Mouse (Mus musculus) urinary bladder, adult 18-20 months (tissue): Measurements from ENCODE around the gene Ubtd1.

ENCODE experiments used
- DNase-seq, 2 experiments: peaks; one replicate each; pipeline ENCODE4 v3.0.0; 2022; ENCODE audit warnings: low spot score in 2 of 2, mixed read lengths in 2 of 2

Ubtd1 gene

GRCm38 (mm10) chr19:41981595-41981927, at the start of gene Ubtd1:
Gene Ubtd1 (plus strand): TSS chr19:41981763.
- DNase-seq, result no peak

DNA sequence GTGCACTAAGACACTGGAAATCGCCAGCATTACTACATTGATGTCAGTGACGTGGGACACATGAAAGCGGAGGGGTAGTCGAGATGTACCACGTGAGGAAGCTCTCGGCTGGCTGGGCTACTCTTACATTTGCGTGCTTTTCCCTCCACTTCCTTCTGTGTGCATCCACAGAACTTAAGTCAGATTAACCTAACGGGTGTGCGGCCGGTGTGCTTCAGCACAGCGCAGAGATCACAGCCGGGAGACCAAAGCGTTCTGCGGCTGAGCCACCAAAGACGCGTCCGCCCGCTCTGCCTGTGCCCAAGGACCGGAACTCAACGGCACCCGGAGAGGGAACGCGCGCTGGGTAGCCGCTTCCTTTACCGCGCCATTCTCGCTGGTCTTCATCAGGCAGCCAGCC, 48.9 kb upstream of the Ubtd1 start:
- DNase-seq, result no peak

GRCm38 (mm10) chr19:41933179-41934086, 48.1 kb upstream of the Ubtd1 start, which contains the start of the genes Exosc1 and Zdhhc16:
Gene Exosc1 (minus strand): TSS chr19:41933423.
Gene Zdhhc16 (plus strand): TSS chr19:41933480.
- peak; percentile 97 to 99 for DNase-seq

- no peak for DNase-seq
These were observed 47.4 kb upstream of the Ubtd1 start for GRCm38 (mm10) chr19:41934124-41934523.

DNA sequence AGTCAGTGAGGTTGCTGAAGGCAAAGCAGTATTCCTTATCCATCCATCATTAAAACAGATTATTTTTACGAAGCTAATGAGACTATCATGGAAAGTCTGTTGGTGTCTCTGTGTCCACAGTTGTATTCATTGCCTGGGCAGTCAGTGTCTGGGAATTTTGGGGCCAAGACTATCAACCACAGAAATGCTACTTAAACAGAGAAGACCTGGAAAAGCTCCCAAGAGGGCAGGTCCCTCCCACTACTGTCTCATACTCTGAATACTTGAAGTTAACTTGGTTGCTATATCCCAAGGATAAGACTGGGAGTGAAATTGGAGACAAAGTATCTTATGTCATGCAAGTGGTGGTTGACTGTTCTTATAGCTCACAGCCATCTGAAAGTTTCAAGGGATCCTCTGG, 45.6 kb upstream of the Ubtd1 start:
- no peak for DNase-seq

GRCm38 (mm10) chr19:41938539-41938938, 43.0 kb upstream of the Ubtd1 start:
- no peak for DNase-seq

GRCm38 (mm10) chr19:41943841-41944240, 37.7 kb upstream of the Ubtd1 start:
- DNase-seq, result no peak

DNA sequence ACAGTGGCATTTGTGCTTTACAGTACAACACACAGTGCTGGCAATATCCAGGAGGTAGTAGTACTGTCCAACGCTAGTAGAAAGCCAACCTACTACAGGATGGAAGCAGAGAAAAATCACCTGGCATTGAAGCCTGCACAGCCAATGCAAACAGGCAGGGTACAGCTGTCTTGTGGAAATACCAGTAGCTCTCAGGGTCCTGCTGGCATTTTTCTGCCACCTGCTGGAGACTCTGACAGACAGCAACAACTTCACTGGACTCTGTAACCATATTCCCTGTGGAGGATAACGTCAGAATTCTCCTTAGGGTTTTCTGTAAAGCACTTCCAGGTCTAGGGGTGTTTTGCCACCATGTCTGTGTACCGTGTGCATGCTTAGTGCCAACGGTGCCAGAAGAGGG, 29.3 kb upstream of the Ubtd1 start:
- no peak for DNase-seq

DNA sequence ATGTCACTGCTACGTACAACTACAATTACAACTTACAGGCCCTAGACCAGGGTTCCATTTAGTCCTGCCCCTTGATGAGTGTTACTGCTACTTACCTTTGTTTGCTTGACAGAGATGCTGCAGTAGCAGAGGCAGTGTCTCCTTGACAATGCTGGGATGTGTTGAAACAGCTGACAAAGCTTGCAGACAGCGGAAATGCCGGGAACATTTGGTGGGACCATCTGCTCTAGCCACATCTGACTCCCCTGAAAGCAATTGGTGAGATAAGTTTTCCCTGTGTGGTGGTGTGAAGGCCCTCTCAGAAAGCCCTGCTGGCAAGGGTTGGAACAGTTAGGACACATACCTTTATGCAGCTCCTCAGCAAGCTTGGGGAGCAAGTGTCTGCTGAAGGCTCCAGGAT, 28.0 kb upstream of the Ubtd1 start:
- no peak for DNase-seq

DNA sequence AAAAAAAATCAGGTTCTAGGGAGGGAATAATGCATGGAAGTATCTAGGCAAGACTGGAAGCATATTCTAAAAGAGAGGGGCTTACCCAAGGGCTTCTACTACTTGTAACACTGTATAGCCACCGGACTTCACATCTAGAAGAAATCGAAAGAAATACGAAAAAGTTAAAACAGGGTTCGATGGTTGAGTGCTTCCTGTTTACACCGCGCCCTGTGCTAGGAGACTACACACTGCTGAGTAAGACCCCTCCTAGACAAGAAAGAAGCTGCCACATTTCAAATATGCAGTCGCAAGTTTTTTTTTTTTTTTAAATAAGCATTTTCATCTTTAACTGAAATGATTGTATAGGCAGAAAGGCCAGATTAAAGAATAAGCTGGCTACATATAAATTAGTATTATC, 11.9 kb upstream of the Ubtd1 start:
- no peak for DNase-seq

- no peak for DNase-seq
These were observed 7.4 kb upstream of the Ubtd1 start for GRCm38 (mm10) chr19:41973891-41974794.

DNA sequence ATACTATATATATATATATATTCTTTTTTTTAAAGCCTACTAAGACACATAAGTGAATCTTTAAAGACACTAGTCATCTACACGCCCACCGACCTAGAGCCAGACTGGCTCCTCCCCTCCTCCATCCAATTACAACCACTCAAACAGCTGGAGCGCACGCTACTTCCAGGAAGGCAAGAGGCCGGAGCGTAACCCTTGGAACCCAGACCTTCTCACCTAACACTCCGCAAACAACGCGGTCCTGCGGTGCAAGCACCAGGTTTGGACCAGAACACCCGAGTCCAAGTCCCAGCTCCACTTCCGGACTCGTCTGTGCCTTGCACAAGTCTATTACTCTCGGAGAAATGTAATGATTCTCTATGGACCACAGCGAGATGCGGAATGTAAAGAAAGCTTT, 1.1 kb upstream of the Ubtd1 start:
- no peak for DNase-seq

DNA sequence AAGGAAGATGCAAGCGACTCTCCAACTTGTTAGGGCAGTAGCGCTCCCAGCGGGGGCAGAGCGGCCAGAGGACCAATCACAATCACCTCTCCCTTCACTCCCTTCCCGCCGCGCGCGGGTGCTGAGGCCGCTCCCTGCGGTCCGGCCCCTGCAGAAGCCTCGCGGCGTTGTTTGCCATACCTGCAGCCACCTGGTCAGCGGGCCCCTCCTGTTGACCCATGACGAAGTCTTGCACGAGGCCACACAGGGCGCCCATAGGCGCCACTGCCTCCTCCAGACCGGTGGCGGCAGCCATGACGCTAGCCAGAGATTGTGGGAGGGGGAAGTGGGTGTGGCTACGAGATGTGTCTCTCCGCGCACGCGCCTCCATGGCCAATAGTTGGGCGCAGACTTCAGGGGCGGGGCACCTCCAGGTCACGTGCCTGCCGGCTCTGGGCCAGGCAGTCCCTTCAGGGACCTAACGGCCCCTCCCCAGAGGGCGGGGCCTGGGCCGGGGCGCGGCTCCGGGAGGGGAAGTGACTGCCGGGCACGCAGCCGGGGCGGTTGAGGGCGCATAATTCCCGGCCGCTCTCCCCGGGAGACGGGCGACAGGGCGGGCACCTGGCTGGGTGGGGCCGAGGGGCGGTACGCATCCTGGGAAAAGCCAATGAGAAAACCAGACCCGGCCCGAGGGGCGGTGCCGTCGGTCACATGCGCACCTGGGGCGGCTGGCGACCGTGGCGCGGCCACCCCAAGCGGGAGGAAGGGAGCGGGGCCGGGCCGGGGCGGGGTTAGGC, 556 bp upstream of the Ubtd1 start, which contains the start of gene Mms19:
Gene Mms19, minus strand, starts transcription at position 339 of the 776 bp plus-strand sequence.
- DNase-seq, result peak; percentile 98 to 99

DNA sequence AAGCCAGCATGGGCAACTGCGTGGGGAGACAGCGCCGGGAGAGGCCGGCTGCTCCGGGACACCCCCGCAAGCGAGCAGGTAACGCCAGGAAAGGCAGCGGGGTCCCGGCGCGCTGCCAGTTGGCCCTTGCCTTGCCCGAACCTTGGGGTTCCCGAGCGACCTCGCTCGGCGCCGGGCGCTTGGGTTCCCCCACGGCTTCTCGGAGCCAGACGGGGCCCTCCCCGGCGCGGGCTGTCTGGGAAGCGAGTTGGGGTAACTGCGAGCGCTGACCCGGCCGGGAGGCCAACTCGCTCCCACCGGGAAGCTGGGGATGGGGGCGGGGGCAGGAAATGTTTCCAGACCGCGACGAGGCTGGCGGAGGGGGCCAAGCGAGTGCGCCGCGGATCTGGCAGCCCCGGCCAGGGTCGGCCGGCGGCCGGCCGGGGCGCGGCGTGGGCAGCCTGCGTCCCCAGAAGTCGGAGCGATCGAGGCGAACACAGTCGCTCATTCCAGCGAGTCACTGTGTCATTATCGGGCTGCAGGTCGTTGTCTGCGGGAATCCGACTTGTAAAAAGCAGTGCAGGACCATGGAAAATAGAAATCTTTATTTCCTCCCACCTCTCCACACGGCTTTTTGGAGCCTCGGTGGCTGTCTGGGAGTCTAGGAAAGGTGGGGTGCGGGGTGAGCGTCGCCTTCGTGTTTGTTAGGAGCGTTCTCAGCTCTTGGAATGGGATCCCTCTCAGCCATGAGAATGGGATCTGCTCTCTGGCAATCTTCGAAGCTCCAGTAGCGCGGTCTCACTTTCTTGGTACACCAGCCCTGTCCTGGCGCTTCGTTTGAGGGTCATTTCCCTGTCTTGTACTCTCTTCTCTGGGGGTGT, 598 bp downstream of the Ubtd1 start:
- peak; percentile 28 to 66 for DNase-seq

DNA sequence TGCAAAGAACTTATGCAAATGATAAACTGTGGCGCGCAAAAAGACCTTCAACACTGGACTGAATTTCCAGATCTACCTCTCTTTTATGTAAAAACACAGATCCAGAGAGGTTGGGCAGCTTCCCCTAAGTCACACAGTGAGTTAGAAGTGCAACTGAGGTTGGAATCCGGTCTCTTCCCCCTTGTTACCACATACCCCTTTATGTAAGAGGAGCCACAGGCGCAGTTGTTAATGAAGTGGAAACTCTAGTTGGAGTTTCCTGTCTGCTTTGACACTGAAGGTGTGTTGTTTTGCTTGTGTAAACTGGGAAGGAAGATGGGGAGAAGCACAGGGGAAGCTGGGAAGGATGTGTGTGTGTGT, 1.2 kb downstream of the Ubtd1 start:
- no peak for DNase-seq

DNA sequence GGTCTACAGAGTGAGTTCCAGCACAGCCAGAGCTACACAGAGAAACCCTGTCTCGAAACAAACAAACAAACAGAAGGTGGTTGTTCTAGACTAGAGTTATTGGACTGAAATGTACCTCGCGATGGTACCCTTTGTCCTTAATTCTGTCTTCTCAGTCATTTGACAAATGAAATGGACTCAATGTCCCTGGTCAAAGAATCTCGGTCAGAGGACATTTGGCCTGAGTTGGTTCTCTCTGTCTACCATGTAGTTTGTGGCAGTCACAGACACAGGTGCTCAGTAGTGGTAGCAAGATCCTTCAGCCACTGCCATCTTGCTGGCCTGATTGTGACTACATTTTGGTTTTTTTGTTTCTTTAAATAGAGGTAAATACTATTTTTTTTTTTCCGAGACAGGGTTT, 4.4 kb downstream of the Ubtd1 start:
- no peak for DNase-seq

- DNase-seq, result no peak
These were observed 5.6 kb downstream of the Ubtd1 start for GRCm38 (mm10) chr19:41987206-41987605.

GRCm38 (mm10) chr19:41989810-41990209, 8.2 kb downstream of the Ubtd1 start:
- DNase-seq, result no peak

GRCm38 (mm10) chr19:41991926-41992477, 10.4 kb downstream of the Ubtd1 start:
- DNase-seq, result no peak

- no peak for DNase-seq
These were observed 11.4 kb downstream of the Ubtd1 start for GRCm38 (mm10) chr19:41992971-41993370.
